Mouse (Mus musculus): ENCODE results near the gene A030003K21Rik. TPM values are rescaled to one million over a fixed set of nuclear protein-coding genes. Genes with fewer than 3 reads are reported as not detected.

The A030003K21Rik gene
- not detected in 2 replicates for polyA plus RNA-seq (2012; rRNA removed)

DNA sequence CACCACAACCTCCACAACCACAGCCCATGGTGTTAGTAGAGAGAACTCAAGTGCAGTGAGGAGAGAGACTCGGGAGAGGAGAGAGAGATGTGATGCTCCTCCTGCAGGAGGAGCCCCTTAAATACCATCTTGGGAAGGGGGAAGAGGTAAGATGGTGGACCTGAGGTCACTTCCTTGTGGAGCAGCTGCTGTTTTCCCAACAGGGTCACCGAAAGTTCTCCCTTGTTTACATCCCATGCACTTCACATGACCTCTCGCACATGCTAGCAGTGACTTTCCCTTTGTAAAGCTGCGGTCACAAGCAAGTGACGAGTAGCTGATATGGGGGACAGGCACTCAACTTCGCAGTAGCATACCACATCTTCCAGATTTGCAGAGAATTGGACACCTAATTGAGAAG, at the start of gene A030003K21Rik:
A030003K21Rik (minus strand) TSS at position 94 of the 400 bp plus-strand sequence.

DNA sequence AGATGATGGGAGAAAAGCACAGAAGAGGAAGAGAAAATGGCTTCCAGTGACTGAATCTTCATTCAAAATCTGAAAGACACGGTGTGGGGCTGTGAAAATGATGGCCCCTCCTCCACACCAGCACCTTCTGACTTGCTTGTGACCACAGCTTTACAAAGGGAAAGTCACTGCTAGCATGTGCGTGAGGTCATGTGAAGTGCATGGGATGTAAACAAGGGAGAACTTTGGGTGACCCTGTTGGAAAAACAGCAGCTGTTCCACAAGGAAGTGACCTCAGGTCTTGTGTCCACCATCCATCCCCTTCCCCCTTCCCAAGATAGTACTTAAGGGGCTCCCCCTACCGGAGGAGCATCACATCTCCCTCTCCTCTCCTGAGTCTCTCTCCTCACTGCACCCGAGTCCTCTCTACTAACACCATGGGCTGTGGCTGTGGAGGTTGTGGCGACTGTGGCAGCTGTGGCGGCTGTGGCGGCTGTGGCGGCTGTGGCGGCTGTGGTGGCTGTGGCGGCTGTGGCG, 16.7 kb upstream of the A030003K21Rik start, which contains the start of gene Gm47955:
Gm47955 (plus strand) TSS at position 417 of the 516 bp plus-strand sequence.

DNA sequence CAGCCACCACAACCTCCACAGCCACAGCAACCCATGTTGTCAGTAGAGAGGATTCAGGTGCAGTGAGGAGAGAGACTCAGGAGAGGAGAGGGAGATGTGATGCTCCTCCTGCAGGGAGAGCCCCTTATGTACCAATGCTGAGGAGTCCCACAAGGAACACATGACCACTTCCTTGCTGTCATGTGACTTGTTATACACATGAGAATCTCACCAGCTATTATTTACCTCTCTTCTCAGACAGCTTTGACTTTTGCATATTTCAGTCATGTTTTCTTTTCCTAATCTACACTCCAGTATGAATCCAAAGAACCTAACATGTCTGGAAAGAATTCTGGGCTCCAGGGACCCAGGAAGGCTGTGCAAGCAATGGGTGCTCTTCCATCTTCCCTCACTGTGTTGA, 12.7 kb upstream of the A030003K21Rik start, which contains the start of gene Gm7544:
Gm7544 (minus strand) TSS at position 101 of the 400 bp plus-strand sequence.

DNA sequence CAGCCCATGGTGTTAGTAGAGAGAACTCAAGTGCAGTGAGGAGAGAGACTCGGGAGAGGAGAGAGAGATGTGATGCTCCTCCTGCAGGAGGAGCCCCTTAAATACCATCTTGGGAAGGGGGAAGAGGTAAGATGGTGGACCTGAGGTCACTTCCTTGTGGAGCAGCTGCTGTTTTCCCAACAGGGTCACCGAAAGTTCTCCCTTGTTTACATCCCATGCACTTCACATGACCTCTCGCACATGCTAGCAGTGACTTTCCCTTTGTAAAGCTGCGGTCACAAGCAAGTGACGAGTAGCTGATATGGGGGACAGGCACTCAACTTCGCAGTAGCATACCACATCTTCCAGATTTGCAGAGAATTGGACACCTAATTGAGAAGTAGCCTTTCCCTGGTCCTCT, 11.9 kb downstream of the A030003K21Rik start, which contains the start of gene Gm6217:
Gm6217 (minus strand) TSS at position 74 of the 400 bp plus-strand sequence.

DNA sequence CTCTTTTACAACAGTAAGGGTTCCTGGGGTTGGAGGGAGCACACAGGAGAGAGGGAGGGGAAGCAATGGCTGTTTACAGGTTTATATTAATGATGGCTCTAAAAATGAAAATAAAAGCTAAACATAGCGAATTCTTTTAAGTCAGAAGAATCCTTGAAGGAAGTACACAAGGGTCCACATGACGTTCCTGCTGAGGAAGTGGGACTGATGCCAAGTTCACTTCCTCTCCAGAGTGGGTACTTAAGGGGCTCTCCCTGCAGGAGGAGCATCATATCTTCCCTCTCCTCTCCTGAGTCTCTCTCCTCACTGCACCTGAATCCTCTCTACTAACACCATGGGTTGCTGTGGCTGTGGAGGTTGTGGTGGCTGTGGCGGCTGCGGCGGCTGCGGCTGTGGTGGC, 18.5 kb downstream of the A030003K21Rik start, which contains the start of gene A030014E15Rik:
A030014E15Rik (plus strand) TSS at position 268 of the 400 bp plus-strand sequence.

DNA sequence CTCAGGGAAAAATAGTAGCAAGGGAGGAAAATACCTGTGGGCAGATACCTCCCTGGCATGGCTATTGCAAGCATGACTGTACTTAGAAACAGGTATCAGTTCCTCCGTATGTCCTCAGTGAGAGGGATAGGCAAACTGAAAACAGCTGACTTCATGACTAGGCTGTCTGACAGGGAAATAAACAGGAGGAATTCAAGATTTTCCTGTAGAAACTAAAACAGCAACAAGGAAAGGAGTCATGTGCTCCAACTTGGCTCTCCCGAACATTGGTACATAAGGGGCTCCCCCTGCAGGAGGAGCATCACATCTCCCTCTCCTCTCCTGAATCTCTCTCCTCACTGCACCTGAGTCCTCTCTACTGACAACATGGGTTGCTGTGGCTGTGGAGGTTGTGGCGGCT, 30.2 kb downstream of the A030003K21Rik start, which contains the start of gene A030005L19Rik:
A030005L19Rik (plus strand) TSS at position 301 of the 400 bp plus-strand sequence.

Other genes with a start within 250 kb of the A030003K21Rik start
- gene Mff, start 218.5 kb downstream of the A030003K21Rik start, polyA plus RNA-seq (2012; rRNA removed) = 46.4 and 62.3 TPM in 2 replicates
- gene Tm4sf20, start 174.9 kb downstream of the A030003K21Rik start, polyA plus RNA-seq (2012; rRNA removed) = 71.0 and 88.4 TPM in 2 replicates
- 1.1 and 1.7 TPM in 2 replicates for gene Gm47791, start 172.1 kb downstream of the A030003K21Rik start, polyA plus RNA-seq (2012; rRNA removed)
- gene Agfg1, start 103.9 kb downstream of the A030003K21Rik start, polyA plus RNA-seq (2012; rRNA removed) = 21.0 and 28.9 TPM in 2 replicates
- 0.90 and 0.91 TPM in 2 replicates for gene A030005L19Rik, start 30.1 kb downstream of the A030003K21Rik start, polyA plus RNA-seq (2012; rRNA removed)
- gene A030014E15Rik, start 18.5 kb downstream of the A030003K21Rik start, polyA plus RNA-seq (2012; rRNA removed) = not detected in 2 replicates
- not detected in 2 replicates for gene Gm6217, start 12.0 kb downstream of the A030003K21Rik start, polyA plus RNA-seq (2012; rRNA removed)
- gene Gm7544, start 12.6 kb upstream of the A030003K21Rik start, polyA plus RNA-seq (2012; rRNA removed) = not detected in 2 replicates
- not detected in 2 replicates for gene Gm47955, start 16.9 kb upstream of the A030003K21Rik start, polyA plus RNA-seq (2012; rRNA removed)
- gene Gm47959, start 57.2 kb upstream of the A030003K21Rik start, polyA plus RNA-seq (2012; rRNA removed) = not detected in 2 replicates
- gene Slc19a3, start 95.1 kb upstream of the A030003K21Rik start, polyA plus RNA-seq (2012; rRNA removed) = 0.10 and 0.25 TPM in 2 replicates
- gene Krtap28-10, start 99.1 kb upstream of the A030003K21Rik start, polyA plus RNA-seq (2012; rRNA removed) = not detected in 2 replicates
- not detected in 2 replicates for gene Gm47969, start 101.5 kb upstream of the A030003K21Rik start, polyA plus RNA-seq (2012; rRNA removed)
- gene A030005K14Rik, start 116.0 kb upstream of the A030003K21Rik start, polyA plus RNA-seq (2012; rRNA removed) = not detected in 2 replicates
- gene Krtap28-13, start 117.5 kb upstream of the A030003K21Rik start, polyA plus RNA-seq (2012; rRNA removed) = not detected in 2 replicates
- 7.9 and 9.1 TPM in 2 replicates for gene Ccl20, start 173.4 kb upstream of the A030003K21Rik start, polyA plus RNA-seq (2012; rRNA removed)
- 0.08 TPM in 1 of 2 replicates, not detected in the other for gene Daw1, start 216.4 kb upstream of the A030003K21Rik start, polyA plus RNA-seq (2012; rRNA removed)